Mouse (Mus musculus): Measurements from ENCODE around the gene Gcsh.
A peak's percentile ranks its signal among the peaks of the same experiment; 100 is the strongest.

The Gcsh gene

GRCm38 (mm10) chr8:116993095-116993867 is at the start of gene Gcsh:
TSS of gene Gcsh (minus strand) at chr8:116993537.
- peak; percentile 100 for DNase-seq

- no peak for DNase-seq
Observed at GRCm38 (mm10) chr8:117039843-117040242, 46.5 kb upstream of the Gcsh start.

GRCm38 (mm10) chr8:117037374-117037935 is 44.1 kb upstream of the Gcsh start:
- no peak for DNase-seq

GRCm38 (mm10) chr8:117033393-117033792 is 40.1 kb upstream of the Gcsh start:
- no peak for DNase-seq

GRCm38 (mm10) chr8:117032609-117033008 is 39.3 kb upstream of the Gcsh start:
- DNase-seq, result no peak

- no peak for DNase-seq
Observed at GRCm38 (mm10) chr8:117031476-117031875, 38.1 kb upstream of the Gcsh start.

- no peak for DNase-seq
Observed at GRCm38 (mm10) chr8:117028686-117029085, 35.3 kb upstream of the Gcsh start.

- no peak for DNase-seq
Observed at GRCm38 (mm10) chr8:117027601-117028000, 34.3 kb upstream of the Gcsh start.

GRCm38 (mm10) chr8:117022297-117022993 is 29.1 kb upstream of the Gcsh start:
- DNase-seq, result peak; percentile 13

GRCm38 (mm10) chr8:117019323-117020275 is 26.3 kb upstream of the Gcsh start:
- DNase-seq, result no peak

GRCm38 (mm10) chr8:117017896-117018295 is 24.6 kb upstream of the Gcsh start:
- no peak for DNase-seq

GRCm38 (mm10) chr8:117017006-117017405 is 23.7 kb upstream of the Gcsh start:
- no peak for DNase-seq

- DNase-seq, result no peak
Observed at GRCm38 (mm10) chr8:117015670-117016069, 22.3 kb upstream of the Gcsh start.

GRCm38 (mm10) chr8:117011366-117011765 is 18.0 kb upstream of the Gcsh start:
- no peak for DNase-seq

GRCm38 (mm10) chr8:116994016-116994716 is 829 bp upstream of the Gcsh start:
- DNase-seq, result no peak

- peak; percentile 79 for DNase-seq
Observed at GRCm38 (mm10) chr8:116992176-116992971, 963 bp downstream of the Gcsh start.

GRCm38 (mm10) chr8:116991241-116991640 is 2.1 kb downstream of the Gcsh start:
- peak; percentile 25 for DNase-seq

GRCm38 (mm10) chr8:116989842-116990241 is 3.5 kb downstream of the Gcsh start:
- DNase-seq, result no peak

GRCm38 (mm10) chr8:116980117-116980516 is 13.2 kb downstream of the Gcsh start:
- DNase-seq, result peak; percentile 73

GRCm38 (mm10) chr8:116978631-116979256 is 14.6 kb downstream of the Gcsh start, which contains the start of gene 1700030J22Rik:
TSS of gene 1700030J22Rik (minus strand) at chr8:116978959.
- peak; percentile 99 for DNase-seq

GRCm38 (mm10) chr8:116978052-116978451 is 15.3 kb downstream of the Gcsh start:
- DNase-seq, result no peak

Measured in kidney, postnatal 14 days (tissue).